Mouse (Mus musculus) urinary bladder, postnatal 14 days (tissue): ENCODE data around the gene Hist1h4f.
"Not testable (repeated sequence)": the region's sequence is repeated elsewhere in the genome, so short reads cannot be mapped to it uniquely, and the experiment has no call there.

Source experiments
- DNase-seq: peaks from one replicate; pipeline ENCODE4 v3.0.0; 2021; ENCODE audit warnings: low spot score

The Hist1h4f gene

DNA sequence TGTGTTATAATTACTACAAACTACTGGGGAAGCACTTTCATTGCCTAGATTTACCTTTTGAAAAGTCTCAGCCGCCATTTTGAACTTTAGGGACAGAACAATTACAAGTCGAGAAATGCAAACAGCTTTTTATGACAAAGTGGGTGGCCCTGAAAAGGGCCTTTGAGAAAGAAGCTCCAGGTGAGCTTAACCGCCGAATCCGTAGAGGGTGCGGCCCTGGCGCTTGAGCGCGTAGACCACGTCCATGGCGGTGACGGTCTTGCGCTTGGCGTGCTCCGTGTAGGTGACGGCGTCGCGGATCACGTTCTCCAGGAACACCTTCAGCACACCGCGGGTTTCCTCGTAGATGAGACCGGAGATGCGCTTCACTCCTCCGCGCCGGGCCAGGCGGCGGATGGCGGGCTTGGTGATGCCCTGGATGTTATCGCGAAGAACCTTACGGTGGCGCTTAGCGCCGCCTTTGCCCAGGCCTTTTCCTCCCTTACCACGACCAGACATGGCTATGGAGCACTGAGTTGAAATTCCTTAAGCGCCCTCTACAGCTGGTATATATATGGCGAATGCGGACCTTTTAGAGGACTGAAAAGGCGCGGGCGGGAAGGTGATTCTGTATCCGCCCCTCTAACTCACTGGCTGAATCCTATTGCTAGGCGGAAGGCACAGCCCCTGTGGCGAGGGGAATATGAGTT lies at the start of gene Hist1h4f:
Gene Hist1h4f, minus strand, starts transcription at position 503 of the 689 bp plus-strand sequence.
- DNase-seq = peak; percentile 89

DNA sequence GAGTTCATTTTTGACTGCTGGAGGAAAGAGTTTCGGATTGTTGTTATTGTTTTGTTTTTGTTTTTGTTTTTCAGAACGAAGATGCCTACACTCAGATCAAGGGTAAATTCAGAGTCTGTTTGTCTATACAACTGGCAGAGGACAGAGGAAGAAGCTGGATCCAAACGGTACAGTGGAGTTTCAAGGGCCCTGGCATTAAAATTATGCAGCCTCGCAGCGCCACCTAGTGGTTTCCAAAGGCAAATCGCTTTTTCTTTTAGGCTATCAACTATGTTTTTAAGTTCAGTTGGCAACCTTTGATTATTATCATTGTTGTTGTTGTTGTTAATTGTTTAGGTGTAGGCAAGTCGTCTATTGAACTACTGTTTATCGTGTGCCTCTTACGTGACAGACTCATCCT lies 46.5 kb upstream of the Hist1h4f start:
- DNase-seq = peak; percentile 81

- DNase-seq = no peak
Measured at GRCm38 (mm10) chr13:23595622-23596372, 44.3 kb upstream of the Hist1h4f start.

GRCm38 (mm10) chr13:23595185-23595584 lies 43.7 kb upstream of the Hist1h4f start:
- no peak for DNase-seq

DNA sequence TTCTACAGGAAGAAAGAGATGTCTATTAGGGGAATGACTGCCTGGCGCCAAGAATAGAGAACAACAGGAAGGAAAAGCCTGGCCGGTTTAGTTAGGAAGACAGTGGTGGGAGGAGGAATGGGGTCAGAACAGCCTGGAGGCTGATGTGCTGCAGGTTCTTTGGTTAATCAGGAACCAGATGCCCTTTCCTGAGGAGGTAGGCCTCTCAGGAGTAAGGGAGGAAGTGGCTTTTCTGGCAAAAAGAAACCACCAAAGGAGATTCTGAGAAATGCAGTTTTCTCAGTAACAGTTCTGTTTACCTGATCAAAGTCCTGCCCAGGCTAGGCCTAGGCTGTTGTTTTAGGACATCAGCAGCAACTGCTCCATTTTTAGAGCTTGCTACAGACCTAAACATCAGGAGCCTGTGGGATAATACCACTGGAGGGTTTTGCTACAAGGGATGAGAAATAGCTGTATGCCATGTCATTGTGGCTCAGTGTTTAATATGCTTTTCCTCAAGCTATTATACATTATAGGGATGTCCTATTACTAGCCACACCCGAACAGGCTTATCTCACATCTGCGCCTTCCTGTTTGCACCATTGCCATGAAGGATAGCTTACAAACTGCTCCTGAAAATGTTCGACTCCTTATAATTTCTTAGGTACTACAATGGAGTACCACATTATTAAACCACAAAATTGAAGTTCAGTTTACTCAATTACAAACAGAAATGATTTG lies 41.8 kb upstream of the Hist1h4f start:
- peak; percentile 23 for DNase-seq

GRCm38 (mm10) chr13:23592614-23593013 lies 41.2 kb upstream of the Hist1h4f start:
- no peak for DNase-seq

GRCm38 (mm10) chr13:23591886-23592285 lies 40.4 kb upstream of the Hist1h4f start:
- DNase-seq = not testable (repeated sequence)

DNA sequence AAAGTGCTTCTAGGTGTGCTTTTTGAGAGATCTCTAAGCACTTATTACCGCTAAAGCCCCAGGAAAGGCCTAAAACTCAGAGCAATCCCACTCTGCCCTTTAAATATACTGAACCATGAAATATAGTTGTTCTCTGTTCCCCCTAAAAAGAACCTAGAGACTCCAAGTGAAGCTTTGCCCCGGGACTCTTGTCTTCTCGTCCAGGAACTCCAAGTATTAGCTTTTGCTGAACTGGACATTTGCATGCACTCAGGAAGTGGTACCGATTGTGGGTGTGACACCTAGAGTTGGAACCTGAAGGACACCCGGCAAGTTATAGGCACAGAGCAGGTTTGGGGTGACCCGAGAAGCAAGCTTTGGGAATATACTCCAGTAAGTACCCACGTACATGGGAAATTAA lies 39.8 kb upstream of the Hist1h4f start:
- no peak for DNase-seq

GRCm38 (mm10) chr13:23586940-23587225 lies 35.4 kb upstream of the Hist1h4f start:
- DNase-seq = no peak

- no peak for DNase-seq
Measured at GRCm38 (mm10) chr13:23586099-23586939, 34.9 kb upstream of the Hist1h4f start.

DNA sequence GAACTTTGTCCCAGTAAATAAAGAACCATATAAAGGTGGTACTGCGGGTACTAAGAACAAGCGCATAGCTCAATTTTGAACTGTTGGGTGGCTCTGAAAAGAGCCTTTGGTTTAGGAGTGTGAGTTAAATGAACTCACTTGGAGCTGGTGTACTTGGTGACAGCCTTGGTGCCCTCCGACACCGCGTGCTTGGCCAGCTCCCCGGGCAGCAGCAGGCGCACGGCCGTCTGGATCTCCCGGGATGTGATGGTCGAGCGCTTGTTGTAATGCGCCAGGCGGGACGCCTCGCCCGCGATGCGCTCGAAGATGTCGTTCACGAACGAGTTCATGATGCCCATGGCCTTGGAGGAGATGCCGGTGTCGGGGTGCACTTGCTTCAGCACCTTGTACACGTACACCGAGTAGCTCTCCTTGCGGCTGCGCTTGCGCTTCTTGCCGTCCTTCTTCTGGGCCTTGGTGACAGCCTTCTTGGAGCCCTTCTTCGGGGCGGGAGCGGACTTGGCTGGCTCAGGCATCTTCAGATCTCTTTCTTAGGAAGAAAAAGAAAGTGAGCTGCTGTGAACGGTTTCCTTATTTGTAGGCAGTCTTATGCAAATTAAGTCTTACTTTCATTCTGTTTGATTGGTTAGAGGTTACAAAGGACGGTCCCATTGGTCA lies 34.1 kb upstream of the Hist1h4f start:
- peak; percentile 69 for DNase-seq

GRCm38 (mm10) chr13:23585029-23585441 lies 33.6 kb upstream of the Hist1h4f start:
- peak; percentile 82 for DNase-seq

DNA sequence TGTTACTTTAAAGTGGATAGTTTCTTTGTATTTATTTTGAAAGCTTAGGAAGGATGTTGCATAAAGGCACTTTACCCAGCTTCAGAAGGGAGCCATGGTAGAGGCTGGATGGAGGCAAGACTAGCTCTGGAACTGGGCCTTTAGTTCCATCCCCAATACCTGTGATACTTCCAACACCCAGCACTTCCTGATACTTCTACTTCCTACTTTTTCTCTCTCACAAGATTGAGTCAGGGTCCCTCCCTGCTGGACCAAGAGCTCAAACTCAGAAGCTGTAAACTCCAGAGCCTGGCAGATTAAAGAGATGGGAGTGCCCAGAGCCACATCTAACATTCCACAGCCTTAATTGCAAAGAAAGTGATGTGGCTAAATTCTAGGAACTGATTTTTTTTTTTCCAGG lies 32.9 kb upstream of the Hist1h4f start:
- DNase-seq = no peak

DNA sequence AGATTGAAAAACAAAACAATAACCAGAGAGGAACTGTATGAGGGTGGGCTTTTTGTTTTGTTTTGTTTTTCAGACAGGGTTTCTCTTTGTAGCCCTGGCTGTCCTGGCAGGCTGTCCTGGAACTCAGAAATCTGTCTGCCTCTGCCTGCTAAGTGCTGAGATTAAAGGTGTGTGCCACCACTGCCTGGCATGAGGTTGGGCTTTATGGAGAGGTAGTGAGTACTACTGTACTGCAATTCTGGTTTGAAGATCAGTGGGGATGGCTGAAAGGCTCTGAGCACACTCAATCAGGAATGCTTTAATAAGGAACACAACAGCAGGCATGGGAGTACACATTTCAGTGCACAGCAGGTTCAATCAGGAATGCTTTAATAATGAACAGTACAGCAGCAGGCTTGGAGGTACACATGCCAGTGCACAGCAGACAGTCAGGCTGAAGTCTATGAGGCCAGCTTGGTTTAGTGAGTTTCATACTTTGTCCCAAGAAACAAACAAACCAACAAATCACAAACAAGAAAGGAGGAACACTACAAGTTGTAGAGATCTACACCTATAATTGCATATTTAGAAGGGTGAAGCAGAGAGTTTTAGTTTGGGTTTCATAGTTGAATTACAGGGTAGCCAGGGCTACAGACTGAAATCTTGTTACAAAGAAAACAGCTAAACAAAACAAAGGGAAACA lies 32.1 kb upstream of the Hist1h4f start:
- no peak for DNase-seq

- DNase-seq = no peak
Measured at GRCm38 (mm10) chr13:23582219-23583056, 31.0 kb upstream of the Hist1h4f start.

DNA sequence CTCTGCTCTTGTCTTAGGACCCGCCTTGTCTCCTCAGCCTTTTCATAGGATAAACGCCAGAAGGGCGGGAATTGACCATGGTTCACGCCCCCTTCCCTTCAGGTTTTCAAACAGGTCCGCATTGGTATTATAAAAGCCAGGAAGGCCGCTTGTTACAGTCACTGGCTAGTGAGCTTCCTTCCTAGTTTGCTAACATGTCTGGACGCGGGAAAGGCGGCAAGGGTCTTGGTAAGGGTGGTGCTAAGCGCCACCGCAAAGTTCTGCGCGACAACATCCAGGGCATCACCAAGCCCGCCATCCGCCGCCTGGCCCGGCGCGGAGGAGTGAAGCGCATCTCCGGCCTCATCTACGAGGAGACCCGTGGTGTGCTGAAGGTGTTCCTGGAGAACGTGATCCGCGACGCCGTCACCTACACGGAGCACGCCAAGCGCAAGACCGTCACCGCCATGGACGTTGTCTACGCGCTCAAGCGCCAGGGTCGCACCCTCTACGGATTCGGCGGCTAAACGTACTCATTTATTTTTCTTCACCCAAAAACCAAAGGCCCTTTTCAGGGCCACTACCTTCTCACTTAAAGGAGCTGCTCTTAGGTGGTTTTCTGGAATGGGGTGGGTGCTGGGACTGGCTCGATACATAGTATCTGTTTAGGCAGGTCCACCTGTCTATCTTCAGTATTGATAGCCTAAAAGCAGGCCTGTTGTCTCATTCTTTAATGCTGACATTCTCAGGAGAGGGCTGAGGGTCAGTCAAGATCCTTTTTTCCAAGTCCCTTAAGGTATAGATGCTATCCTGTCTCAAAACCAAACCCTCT lies 30.2 kb upstream of the Hist1h4f start, which contains the start of gene Hist1h4d:
Gene Hist1h4d, plus strand, starts transcription at position 191 of the 811 bp plus-strand sequence.
- DNase-seq = peak; percentile 95

GRCm38 (mm10) chr13:23577835-23578234 lies 26.4 kb upstream of the Hist1h4f start:
- no peak for DNase-seq

GRCm38 (mm10) chr13:23576906-23577639 lies 25.6 kb upstream of the Hist1h4f start:
- no peak for DNase-seq
